Comparison of ENCODE assay signal across 9 mouse cellular contexts in genomic region chr5:129005416-129005815, GRCm38 (mm10). TPM values are rescaled to one million over a fixed set of nuclear protein-coding genes. Genes with fewer than 3 reads are reported as not detected.
DNase-seq lines count a peak whose midpoint lies in the region; ATAC-seq and TF ChIP-seq lines count a peak whose summit lies in the region.
"Had no signal": no experiment of that assay in that cellular context is flagged by ENCODE, and none has a peak within 500 bp of the region (broad histone marks: within the 10 kb centered on the region; RNA-seq: fewer than 3 reads in every experiment).

No protein-coding gene starts in this region.

- H3K4me3 ChIP-seq in kidney, postnatal 0 days (replicated peaks; ENCODE audit: low read depth, low read length) = no peak overlapping the region
- H3K4me3 ChIP-seq in forebrain, embryonic 11.5 days (ENCODE audit: low read depth, low read length) = no peak overlapping the region
- H3K4me3 ChIP-seq: midbrain, embryonic 12.5 days had no signal

- no peaks in the 10 kb centered on the region for H3K36me3 ChIP-seq in kidney, postnatal 0 days (ENCODE audit: insufficient read depth, low read length)
- H3K36me3 ChIP-seq in forebrain, embryonic 11.5 days (ENCODE audit: control insufficient read depth, insufficient read depth, low read length) = no peaks in the 10 kb centered on the region

- no peaks in the 10 kb centered on the region for H3K27me3 ChIP-seq in kidney, postnatal 0 days (ENCODE audit: insufficient read depth, low read length)
- no peaks in the 10 kb centered on the region for H3K27me3 ChIP-seq in forebrain, embryonic 11.5 days (ENCODE audit: control insufficient read depth, insufficient read depth, low read length)
- H3K27me3 ChIP-seq: midbrain, embryonic 12.5 days had no signal

- peak overlapping the region; percentile 86; the same call in 1 of the 2 replicates for H3K4me2 ChIP-seq in kidney, postnatal 0 days (ENCODE audit: low read length)
- H3K4me2 ChIP-seq in forebrain, embryonic 11.5 days (ENCODE audit: low read depth, low read length, severe bottlenecking) = no peak overlapping the region
- H3K4me2 ChIP-seq: midbrain, embryonic 12.5 days had no signal

- no peak for ATAC-seq in kidney, postnatal 0 days (replicated peaks; ENCODE audit: low FRiP score, low read depth)
- no peak for ATAC-seq in forebrain, embryonic 11.5 days (replicated peaks; ENCODE audit: low FRiP score)

- peaks cover 14% of the 10 kb centered on the region for H3K4me1 ChIP-seq in kidney, postnatal 0 days (replicated peaks; ENCODE audit: insufficient read depth, low read length)
- peaks cover 8% of the 10 kb centered on the region; the same call in 1 of the 2 replicates for H3K4me1 ChIP-seq in forebrain, embryonic 11.5 days (replicated peaks; ENCODE audit: control insufficient read depth, insufficient read depth, low read length)

- no peak overlapping the region for H3K9ac ChIP-seq in kidney, postnatal 0 days (ENCODE audit: low read depth, low read length)
- no peak overlapping the region for H3K9ac ChIP-seq in forebrain, embryonic 11.5 days (ENCODE audit: low read length)
- H3K9ac ChIP-seq: midbrain, embryonic 12.5 days had no signal

- peak; percentile 41 for DNase-seq in adrenal gland, adult 2 months
- no peak for DNase-seq in adrenal gland, adult 18-20 months (ENCODE audit: low spot score in 2 of 2)
- no peak for DNase-seq in kidney, postnatal 0 days (ENCODE audit: low spot score)
- DNase-seq in kidney, postnatal 36 days = no peak
- peak; percentile 22 for DNase-seq in urinary bladder, postnatal 14 days (ENCODE audit: low spot score)
- no peak for DNase-seq in urinary bladder, postnatal 10 days (ENCODE audit: low spot score)
- DNase-seq in spleen, adult 18-20 months = no peak
- DNase-seq in forebrain, embryonic 11.5 days (ENCODE audit: low spot score) = no peak

- H3K27ac ChIP-seq in kidney, postnatal 0 days = peak overlapping the region; percentile 37; the same call in 1 of the 2 replicates
- H3K27ac ChIP-seq in forebrain, embryonic 11.5 days (ENCODE audit: low read depth, low read length) = no peak overlapping the region
- H3K27ac ChIP-seq: midbrain, embryonic 12.5 days had no signal

- H3K9me3 ChIP-seq in kidney, postnatal 0 days (replicated peaks; ENCODE audit: low read length) = no peaks in the 10 kb centered on the region
- no peaks in the 10 kb centered on the region for H3K9me3 ChIP-seq in forebrain, embryonic 11.5 days (ENCODE audit: control insufficient read depth, low read length)
- H3K9me3 ChIP-seq: midbrain, embryonic 12.5 days had no signal

- no peak for TF ChIP-seq CTCF in kidney, postnatal 0 days (IDR thresholded peaks at IDR 0.05; ENCODE audit: low read depth)

- 75% methylated on average over 3 of the region's 3 CpGs for WGBS in kidney, postnatal 0 days
- 92% methylated on average over 3 of the region's 3 CpGs for WGBS in forebrain, embryonic 11.5 days

RNA-seq across cellular contexts. Expression of gene Stx2, which starts 3.0 kb away (rescaled TPM):
- total RNA-seq in adrenal gland, adult 2 months (2021) = 10 to 100 TPM; 25.4 to 25.9 TPM
- 21.5 and 22.1 TPM in 2 replicates for polyA plus RNA-seq in adrenal gland, adult 2 months (2012; rRNA removed)
- 10 to 100 TPM; 18.2 to 24.4 TPM for total RNA-seq in adrenal gland, adult 18-20 months (2021)
- polyA plus RNA-seq in kidney, postnatal 0 days (2015; fragmentation: Nextera tagmentation; extraction: Ambion mirVana) = 32.7 and 33.0 TPM in 2 replicates
- 29.6 and 32.3 TPM in 2 replicates for polyA plus RNA-seq in forebrain, embryonic 11.5 days (2014; fragmentation: Nextera tagmentation; extraction: Ambion mirVana)

RNA-seq across cellular contexts. Expression of gene Ran, which starts 14.5 kb away (rescaled TPM):
- total RNA-seq in adrenal gland, adult 2 months (2021) = 100 to 1,000 TPM; 191 to 217 TPM
- polyA plus RNA-seq in adrenal gland, adult 2 months (2012; rRNA removed) = 53.7 and 71.2 TPM in 2 replicates
- 100 to 1,000 TPM; 185 to 226 TPM for total RNA-seq in adrenal gland, adult 18-20 months (2021)
- polyA plus RNA-seq in kidney, postnatal 0 days (2015; fragmentation: Nextera tagmentation; extraction: Ambion mirVana) = 392 and 446 TPM in 2 replicates
- 917 and 946 TPM in 2 replicates for polyA plus RNA-seq in forebrain, embryonic 11.5 days (2014; fragmentation: Nextera tagmentation; extraction: Ambion mirVana)

RNA-seq across cellular contexts. Expression of gene Rimbp2, which starts 52.1 kb away (rescaled TPM):
- total RNA-seq in adrenal gland, adult 2 months (2021) = 1 to 10 TPM; 3.8 to 7.9 TPM
- polyA plus RNA-seq in adrenal gland, adult 2 months (2012; rRNA removed) = 2.0 and 3.6 TPM in 2 replicates
- 1 to 10 TPM; 4.0 to 5.3 TPM for total RNA-seq in adrenal gland, adult 18-20 months (2021)
- polyA plus RNA-seq in kidney, postnatal 0 days (2015; fragmentation: Nextera tagmentation; extraction: Ambion mirVana) = not detected in 2 replicates
- 0.44 and 0.95 TPM in 2 replicates for polyA plus RNA-seq in forebrain, embryonic 11.5 days (2014; fragmentation: Nextera tagmentation; extraction: Ambion mirVana)

Comparison
In these comparisons a context has a peak if more than half of its experiments do, and no peak if none do; other contexts are left out.
1. DNase-seq: peak in adrenal gland, adult 2 months (single experiment) and urinary bladder, postnatal 14 days (single experiment); none in adrenal gland, adult 18-20 months (0 of 2), kidney, postnatal 0 days (single experiment), kidney, postnatal 36 days (0 of 2), urinary bladder, postnatal 10 days (single experiment), spleen, adult 18-20 months (0 of 2) and forebrain, embryonic 11.5 days (single experiment).